Mouse (Mus musculus) urinary bladder, postnatal 14 days (tissue): Measurements from ENCODE around the gene Tecr.
"Not testable (repeated sequence)": the region's sequence is repeated elsewhere in the genome, so short reads cannot be mapped to it uniquely, and the experiment has no call there.

Experiments
- DNase-seq: peaks from one replicate; pipeline ENCODE4 v3.0.0; 2021; ENCODE audit warnings: low spot score

Tecr gene

DNA sequence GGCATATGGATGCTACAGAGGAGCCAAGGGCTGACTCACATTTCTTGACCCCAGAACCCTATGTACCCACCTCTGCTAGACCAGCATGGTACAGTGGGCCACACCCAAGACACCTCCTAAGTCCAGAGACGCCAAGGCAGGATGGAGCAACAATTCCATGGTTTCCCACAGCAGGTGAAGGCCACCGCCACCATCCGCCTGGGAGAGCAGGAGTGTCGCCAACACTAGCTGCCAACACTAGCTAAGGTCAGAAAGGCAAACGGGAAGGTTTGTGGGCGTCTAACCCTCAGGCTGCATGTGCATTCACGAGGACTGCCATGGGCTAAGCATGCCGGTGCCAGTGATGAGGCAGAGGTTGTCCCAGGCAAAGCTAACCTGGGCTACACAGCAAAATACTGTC is 25.5 kb downstream of the Tecr start:
- no peak for DNase-seq

DNA sequence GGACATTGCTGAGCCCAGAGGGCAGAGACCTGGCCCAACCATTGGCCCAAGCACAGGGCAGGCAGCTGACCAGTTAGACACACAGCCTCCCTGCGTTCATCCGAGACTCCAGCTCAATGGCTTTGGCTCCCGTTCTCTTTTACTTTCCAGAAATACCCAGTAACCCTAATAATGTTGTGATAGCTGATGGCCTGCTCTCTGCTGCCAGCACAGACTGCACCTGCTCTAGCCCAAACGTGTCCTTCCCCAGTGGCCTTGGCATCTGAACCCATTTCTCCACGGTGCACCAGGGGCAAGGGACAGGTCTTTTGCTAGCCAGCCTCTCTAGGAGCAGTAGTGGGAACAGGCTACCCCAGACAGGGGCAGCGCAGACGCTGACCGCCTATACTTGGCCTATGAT is 26.9 kb downstream of the Tecr start:
- no peak for DNase-seq

GRCm38 (mm10) chr8:83579676-83580075 is 28.1 kb downstream of the Tecr start:
- DNase-seq: no peak

GRCm38 (mm10) chr8:83578131-83579055 is 29.4 kb downstream of the Tecr start:
- peak; percentile 2 for DNase-seq

DNA sequence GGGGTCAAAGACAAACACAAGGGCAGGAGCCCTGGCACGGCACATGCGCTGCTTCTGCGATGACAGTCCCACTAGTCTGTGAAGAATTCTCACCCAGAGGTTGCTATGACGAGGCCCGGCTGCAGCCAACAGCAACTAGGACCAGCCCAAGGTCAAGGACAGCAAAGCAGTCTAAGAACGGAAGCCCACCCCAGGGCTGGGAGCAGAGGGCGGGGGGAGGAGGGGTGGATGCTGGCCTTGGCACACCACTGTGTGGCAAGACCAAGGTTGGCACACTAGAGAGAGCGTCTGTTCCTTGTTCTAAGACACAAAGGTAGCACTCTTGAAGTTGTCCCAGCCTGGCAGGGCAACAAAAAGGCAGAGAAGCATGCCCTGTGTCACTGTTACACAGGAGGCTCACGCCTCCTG is 30.4 kb downstream of the Tecr start:
- peak; percentile 3 for DNase-seq

- DNase-seq: no peak
Observed at GRCm38 (mm10) chr8:83576921-83577320, 30.9 kb downstream of the Tecr start.

DNA sequence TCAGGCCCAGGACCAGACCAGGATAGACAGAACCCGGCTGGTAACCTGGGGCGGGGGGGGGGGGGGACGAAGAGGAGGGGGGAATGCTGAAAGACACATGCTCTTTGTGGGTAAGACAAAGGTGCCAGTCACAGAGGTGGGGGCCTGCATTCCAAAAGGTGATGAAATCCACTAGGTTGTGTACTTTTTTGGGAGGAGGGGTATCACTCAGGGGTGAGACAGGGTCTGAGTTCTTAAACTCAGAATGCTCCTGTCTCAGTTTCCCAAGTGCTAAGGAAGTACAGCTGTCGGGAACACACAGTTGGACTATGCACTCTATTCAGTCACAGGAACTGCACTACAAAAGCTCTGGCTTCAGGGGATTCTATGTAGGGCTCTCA is 31.3 kb downstream of the Tecr start:
- no peak for DNase-seq

DNA sequence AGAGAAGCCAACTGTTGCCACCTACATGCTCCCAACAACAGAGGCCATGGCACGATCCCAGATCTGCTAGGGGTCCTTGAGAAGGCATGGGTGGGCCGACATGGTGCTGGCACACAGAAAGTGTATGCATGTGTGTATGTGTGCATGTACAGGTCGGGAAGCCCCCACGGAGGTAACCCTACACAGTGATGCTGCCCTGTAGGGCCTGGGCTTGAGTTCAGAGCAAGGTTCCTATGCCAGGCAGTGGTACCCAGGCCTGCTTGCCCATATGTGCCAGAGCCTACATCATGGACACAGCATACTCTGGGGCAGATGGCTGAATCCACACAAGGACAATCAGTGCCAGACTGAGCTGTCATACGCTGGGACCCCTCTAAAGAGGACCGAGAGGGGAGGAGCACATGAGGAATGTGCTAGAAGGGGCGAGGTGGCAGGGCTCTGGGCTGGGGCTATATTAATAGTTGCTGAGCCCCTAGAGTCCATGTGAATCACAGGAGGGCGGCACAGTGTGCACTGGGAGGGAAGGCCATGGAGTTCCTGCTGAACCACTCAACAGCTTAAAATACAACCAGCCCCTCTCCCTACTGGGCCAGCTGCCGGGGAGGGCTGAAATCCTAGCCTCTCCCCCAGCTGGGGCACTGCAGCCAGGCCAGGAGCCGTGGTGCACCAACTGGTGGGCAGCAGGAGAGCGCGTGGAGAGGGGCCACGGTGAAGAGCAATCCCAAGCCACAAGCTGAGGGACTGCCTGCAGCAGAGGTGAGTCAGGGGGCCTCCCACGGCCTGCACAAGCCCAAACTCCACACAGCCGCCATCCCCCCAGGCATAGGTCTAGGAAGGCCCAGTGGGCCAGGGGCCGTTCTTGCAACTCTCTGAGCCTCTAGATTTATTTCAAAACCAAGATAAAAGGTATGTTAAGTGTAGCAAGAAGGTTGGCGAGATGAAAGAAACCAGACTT is 31.9 kb downstream of the Tecr start:
- peak; percentile 2 for DNase-seq

GRCm38 (mm10) chr8:83574631-83575315 is 33.0 kb downstream of the Tecr start:
- DNase-seq: peak; percentile 2

DNA sequence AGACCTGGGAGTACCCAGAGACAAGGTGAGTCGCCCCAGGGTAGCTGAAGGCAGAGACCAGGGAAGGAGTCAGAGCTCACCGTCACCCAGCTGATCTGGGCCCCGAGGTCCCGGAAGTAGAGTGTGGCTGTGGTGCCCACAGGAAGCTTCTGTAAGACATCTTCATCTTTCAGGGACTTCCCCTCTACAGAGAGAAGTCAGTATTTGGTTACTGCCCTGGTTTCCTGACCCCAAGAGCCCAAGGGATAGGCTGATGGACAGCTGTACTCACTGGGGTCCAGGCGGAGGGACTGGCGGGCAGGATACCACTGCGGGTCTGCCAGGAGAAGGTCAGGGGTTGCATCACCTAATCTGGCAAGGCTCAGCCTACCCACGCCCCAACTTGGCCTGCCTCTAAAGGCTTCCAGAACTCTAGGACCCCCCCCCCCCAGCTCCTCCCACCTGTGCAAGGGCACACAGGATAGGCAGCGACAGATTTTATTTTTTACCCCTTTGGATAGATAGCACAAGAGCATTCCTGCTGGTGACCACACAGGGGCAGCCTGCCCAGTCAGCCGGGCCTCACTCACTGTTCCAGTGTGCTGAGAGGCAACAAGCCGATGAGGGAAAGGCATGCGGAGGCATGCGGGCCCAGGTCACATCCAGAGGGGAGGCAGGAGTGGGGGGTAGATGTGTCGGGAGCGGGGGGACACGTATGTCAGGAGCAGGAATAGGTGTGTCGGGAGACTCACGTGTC is 34.5 kb downstream of the Tecr start:
- DNase-seq: peak; percentile 4

GRCm38 (mm10) chr8:83572246-83572812 is 35.4 kb downstream of the Tecr start:
- DNase-seq: no peak

DNA sequence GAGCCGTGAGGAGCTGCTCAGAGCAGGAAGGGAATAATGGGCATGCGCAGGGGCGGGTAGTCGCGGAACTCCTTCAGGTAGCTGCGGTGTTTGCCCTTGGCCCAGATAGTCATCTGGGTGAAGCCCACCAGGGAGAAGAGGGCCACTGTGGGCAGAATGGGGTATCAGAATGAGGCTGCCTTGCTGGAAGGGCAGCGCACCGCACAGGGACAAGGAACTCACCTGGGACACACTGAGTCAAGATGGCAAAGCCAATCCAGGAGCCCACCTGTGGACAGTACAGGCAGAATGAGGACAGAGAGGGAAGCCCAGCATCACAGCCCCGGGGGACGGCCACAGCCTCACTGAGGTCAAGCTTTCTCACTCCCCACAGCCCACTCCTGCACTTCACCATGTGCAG is 36.0 kb downstream of the Tecr start:
- DNase-seq: no peak

- DNase-seq: not testable (repeated sequence)
Observed at GRCm38 (mm10) chr8:83571001-83571340, 36.8 kb downstream of the Tecr start.

DNA sequence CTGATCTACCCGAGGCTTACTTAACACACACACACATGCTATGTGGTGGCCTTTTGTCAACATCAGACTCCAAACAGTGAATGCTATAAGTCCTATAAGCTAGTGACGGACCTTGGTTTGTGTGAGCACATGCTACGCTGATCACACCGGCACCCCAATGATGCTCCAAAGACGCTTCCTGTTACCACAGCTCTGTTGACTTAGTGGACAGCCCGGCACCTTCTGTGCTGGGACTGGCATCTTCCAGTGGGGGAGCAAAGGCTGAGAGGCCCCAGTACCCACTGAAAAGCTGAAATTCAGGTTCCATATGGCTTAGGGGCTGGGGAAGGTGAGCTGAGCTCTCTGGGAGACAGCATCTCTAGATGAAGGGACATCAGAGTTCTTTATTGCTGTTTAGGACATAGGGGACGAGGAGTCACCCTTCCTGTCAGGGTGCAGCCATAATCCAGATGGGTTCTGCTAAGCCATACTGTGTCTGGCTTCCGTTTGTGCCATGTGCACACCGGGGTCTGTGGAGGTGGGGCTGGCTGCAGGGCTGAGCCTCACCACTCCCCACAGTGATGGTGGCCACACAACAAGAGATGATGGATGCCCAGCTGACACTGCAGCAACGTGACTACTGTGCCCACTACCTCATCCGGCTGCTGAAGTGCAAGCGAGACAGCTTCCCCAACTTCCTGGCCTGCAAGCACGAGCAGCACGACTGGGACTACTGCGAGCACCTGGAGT is 37.3 kb downstream of the Tecr start:
- DNase-seq: no peak

DNA sequence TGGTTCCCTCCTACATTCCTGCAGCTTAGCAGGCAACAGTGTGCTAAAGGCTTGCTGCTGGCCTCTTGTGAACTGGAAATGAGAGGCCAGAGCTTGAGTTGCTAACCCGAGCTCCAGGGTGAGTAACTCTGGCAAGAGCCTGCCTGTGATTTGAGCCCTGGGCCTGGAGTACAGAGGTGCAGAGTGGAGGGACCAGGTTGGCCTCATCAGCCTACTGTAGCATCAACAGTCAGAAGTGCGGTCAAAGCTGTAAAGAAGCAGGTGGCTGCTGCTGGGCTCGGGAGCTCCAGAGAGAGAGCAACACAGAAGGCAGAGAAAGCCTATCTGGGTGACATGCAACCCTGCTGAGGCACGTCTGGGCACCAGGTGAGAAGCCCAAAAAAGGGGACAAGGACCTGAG is 38.6 kb downstream of the Tecr start:
- no peak for DNase-seq

GRCm38 (mm10) chr8:83568755-83569154 is 39.0 kb downstream of the Tecr start:
- DNase-seq: no peak

DNA sequence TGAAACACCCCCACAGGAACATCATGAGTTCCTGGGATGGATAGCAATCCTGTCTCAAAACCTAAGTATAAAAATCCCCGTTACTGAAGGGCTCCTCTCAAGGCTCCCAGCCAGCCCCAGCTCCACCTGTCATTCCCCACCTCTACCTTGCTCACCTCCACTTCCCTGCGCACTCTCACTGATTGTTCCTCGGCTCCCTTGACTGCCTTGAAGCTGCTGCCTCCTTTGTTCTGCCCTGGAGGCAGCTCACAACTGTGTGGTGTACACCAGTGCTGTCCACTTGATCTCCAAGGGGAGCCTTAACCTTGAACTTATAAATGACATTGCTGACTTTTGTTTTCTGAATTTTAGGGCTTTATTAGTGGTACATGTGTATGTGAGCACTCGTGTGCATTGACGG is 39.6 kb downstream of the Tecr start:
- DNase-seq: no peak

DNA sequence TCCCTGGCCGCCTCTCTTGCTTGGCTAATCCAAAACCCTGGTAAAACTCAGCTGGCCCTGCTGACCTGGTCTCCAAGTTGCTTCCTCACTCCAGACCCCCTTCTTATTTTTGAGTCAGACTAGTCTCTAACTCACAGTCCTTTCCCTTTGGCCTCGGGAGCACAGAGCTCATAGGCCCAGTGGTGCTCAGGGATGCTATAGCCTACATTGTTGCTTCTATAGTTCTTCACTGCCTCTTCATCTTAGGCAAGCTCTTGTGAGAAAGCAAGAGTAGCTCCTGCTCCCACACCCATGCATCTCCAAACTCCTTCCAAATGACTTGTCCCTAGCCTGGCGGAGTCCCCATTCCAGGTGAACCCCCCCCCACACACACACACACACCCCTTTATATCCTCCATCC is 40.1 kb downstream of the Tecr start:
- no peak for DNase-seq

DNA sequence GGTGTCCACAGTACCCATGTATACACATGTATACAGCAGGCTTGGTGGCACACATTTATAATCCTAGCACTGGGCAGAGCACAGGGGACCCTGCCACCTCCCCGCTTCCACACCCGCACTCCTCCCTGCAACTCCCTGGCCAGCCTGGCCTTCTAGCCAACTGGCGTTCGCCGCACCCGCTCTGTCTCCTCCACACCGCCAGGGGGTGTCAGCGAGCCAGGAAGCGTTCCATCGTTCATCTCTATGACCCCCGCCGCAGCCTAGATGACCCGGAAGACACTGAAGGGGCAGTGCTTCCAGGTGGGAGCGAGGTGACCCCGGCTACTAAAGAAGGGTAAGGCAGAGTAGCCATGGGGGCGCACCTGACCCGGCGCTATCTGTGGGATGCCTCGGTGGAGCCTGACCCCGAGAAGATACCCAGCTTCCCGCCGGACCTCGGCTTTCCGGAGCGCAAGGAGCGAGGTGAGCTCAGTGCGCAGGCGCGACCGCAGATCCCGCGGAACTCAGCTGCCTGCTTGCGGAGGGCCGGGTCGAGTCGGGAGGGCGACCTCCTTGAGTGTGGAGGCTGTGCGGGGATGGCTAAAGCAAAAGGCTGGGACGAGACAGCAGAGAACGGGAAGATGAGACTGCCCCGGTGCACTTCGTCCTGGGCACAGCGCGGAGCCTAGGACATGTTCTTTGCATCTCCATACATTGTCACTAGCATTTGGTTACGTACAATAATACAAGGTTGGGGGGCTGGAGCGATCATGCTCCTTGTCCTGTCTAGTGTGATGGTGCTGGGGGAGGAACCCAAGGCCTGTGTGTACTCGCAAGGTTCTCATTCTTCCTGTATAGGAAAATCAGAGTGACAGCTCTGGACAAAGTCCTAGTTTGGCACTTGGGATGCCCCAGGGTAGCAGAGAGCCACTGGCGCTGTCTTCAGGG is 41.0 kb downstream of the Tecr start, which contains the start of gene Ndufb7:
Ndufb7 (plus strand) TSS at position 203 of the 927 bp plus-strand sequence.
- DNase-seq: peak; percentile 95
